Comparison of ENCODE assay signal across 19 mouse cellular contexts in the genomic region with DNA sequence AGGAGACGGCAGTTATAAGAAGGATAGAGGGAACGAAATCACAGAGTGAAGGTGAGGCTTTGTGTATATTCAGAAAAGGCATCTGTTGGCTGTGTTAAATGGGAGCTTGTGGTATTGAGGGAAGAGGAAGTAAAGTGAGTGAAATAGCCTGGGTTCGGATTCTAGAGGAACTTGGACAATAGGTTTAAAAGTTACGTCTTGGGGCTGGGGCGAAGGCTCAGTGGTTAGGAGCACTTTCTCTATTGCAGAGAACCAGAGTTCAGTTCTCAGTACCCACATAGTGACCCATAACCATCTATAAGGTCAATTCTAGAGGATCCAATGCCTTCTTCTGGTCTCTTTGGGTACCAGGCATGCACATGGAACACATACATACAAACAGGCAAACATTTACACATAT.
"Had no signal": no experiment of that assay in that cellular context is flagged by ENCODE, and none has a peak within 500 bp of the region (broad histone marks: within the 10 kb centered on the region; RNA-seq: fewer than 3 reads in every experiment).

No protein-coding gene starts in this region.

- H3K4me2 ChIP-seq: heart, embryonic 12.5 days; hindbrain, embryonic 13.5 days; hindbrain, embryonic 15.5 days; limb, embryonic 13.5 days; limb, embryonic 15.5 days had no signal

- H3K36me3 ChIP-seq: heart, embryonic 10.5 days; heart, embryonic 12.5 days; hindbrain, embryonic 15.5 days had no signal

- H3K27ac ChIP-seq: heart, embryonic 10.5 days; hindbrain, embryonic 13.5 days; hindbrain, embryonic 15.5 days; hindbrain, postnatal 0 days; limb, embryonic 13.5 days; limb, embryonic 15.5 days had no signal

- ATAC-seq: forebrain, embryonic 16.5 days; hindbrain, postnatal 0 days; intestine, embryonic 16.5 days had no signal

- H3K4me3 ChIP-seq: heart, embryonic 10.5 days; heart, embryonic 12.5 days; hindbrain, embryonic 13.5 days; hindbrain, embryonic 15.5 days; layer of hippocampus, adult 2 months; limb, embryonic 13.5 days; limb, embryonic 15.5 days had no signal

- H3K27me3 ChIP-seq: heart, embryonic 12.5 days; hindbrain, embryonic 13.5 days; hindbrain, embryonic 15.5 days; limb, embryonic 13.5 days; limb, embryonic 15.5 days had no signal

- DNase-seq: gastrocnemius, postnatal 25 days; heart, postnatal 10 days; kidney, adult 11 months; kidney, adult 8-10 months; kidney, postnatal 10 days; kidney, postnatal 25 days; kidney, postnatal 4 days; layer of hippocampus, postnatal 36 days; left cerebral cortex, postnatal 4 days had no signal
